ENCODE assay signal across 19 mouse cellular contexts in genomic region chr3:51135581-51135980, GRCm38 (mm10).
DNase-seq lines count a peak whose midpoint lies in the region; ATAC-seq and TF ChIP-seq lines count a peak whose summit lies in the region.
"Had no signal": no experiment of that assay in that cellular context is flagged by ENCODE, and none has a peak within 500 bp of the region (broad histone marks: within the 10 kb centered on the region; RNA-seq: fewer than 3 reads in every experiment).

No protein-coding gene starts in this region.

- no peaks in the 10 kb centered on the region for H3K4me1 ChIP-seq in midbrain, embryonic 14.5 days (ENCODE audit: control insufficient read depth, insufficient read depth, low read length)
- no peaks in the 10 kb centered on the region for H3K4me1 ChIP-seq in midbrain, postnatal 0 days (ENCODE audit: insufficient read depth, low read length)
- no peaks in the 10 kb centered on the region; the same call in 1 of the 2 replicates for H3K4me1 ChIP-seq in testis, adult 2 months (ENCODE audit: control insufficient read depth, insufficient read depth, low read length)
- H3K4me1 ChIP-seq: heart, embryonic 13.5 days had no signal

- H3K4me2 ChIP-seq in midbrain, embryonic 14.5 days (ENCODE audit: low read length), result no peak overlapping the region
- no peak overlapping the region for H3K4me2 ChIP-seq in midbrain, postnatal 0 days (ENCODE audit: low read depth, low read length, poor library complexity, severe bottlenecking)
- H3K4me2 ChIP-seq: heart, embryonic 13.5 days; hindbrain, embryonic 15.5 days had no signal

- no peaks in the 10 kb centered on the region for H3K36me3 ChIP-seq in midbrain, embryonic 14.5 days (ENCODE audit: control insufficient read depth, insufficient read depth, low read length)
- H3K36me3 ChIP-seq in midbrain, postnatal 0 days (ENCODE audit: insufficient read depth, low read length), result no peaks in the 10 kb centered on the region
- H3K36me3 ChIP-seq in testis, adult 2 months (ENCODE audit: control insufficient read depth, insufficient read depth, low read length), result no peaks in the 10 kb centered on the region
- H3K36me3 ChIP-seq: heart, embryonic 13.5 days; hindbrain, embryonic 15.5 days had no signal

- DNase-seq in adrenal gland, adult 8-10 months, result peak; percentile 19
- no peak for DNase-seq in adrenal gland, adult 18-20 months (ENCODE audit: low spot score in 2 of 2)
- DNase-seq in midbrain, embryonic 14.5 days, result no peak
- DNase-seq in midbrain, postnatal 0 days (ENCODE audit: low spot score), result no peak
- no peak for DNase-seq in testis, postnatal 10 days (ENCODE audit: low spot score)
- DNase-seq in spleen, adult 18-20 months, result no peak
- DNase-seq: cerebellum, adult 11-12 months; cerebellum, adult 9-10 months; cerebellum, postnatal 25 days; gastrocnemius, postnatal 36 days; heart, adult 11 months; heart, postnatal 36 days had no signal

- ATAC-seq in midbrain, embryonic 14.5 days (ENCODE audit: low FRiP score, low TSS enrichment), result no peak
- ATAC-seq in midbrain, postnatal 0 days (ENCODE audit: low FRiP score), result no peak
- ATAC-seq: activated CD4-positive, CD25-positive, alpha-beta regulatory T cell, adult 4 months; forebrain, embryonic 14.5 days; Patski had no signal

- no peak overlapping the region for H3K9ac ChIP-seq in midbrain, embryonic 14.5 days (replicated peaks; ENCODE audit: low read length)
- H3K9ac ChIP-seq in midbrain, postnatal 0 days (replicated peaks; ENCODE audit: low read length, poor library complexity, severe bottlenecking), result no peak overlapping the region
- H3K9ac ChIP-seq: heart, embryonic 13.5 days; hindbrain, embryonic 15.5 days had no signal

- no peak for TF ChIP-seq CTCF in midbrain, postnatal 0 days (IDR thresholded peaks at IDR 0.05)
- no peak for TF ChIP-seq CTCF in testis, adult 2 months (IDR thresholded peaks at IDR 0.05; ENCODE audit: control insufficient read depth, insufficient read depth, insufficient replicate concordance, low read depth, low read length)

- TF ChIP-seq POLR2A in testis, adult 2 months (IDR thresholded peaks at IDR 0.05; ENCODE audit: control insufficient read depth, low read depth, low read length), result no peak

- H3K27me3 ChIP-seq in midbrain, embryonic 14.5 days (ENCODE audit: control insufficient read depth, insufficient read depth, low read length), result no peaks in the 10 kb centered on the region
- H3K27me3 ChIP-seq in midbrain, postnatal 0 days (ENCODE audit: insufficient read depth, low read length), result no peaks in the 10 kb centered on the region
- H3K27me3 ChIP-seq in testis, adult 2 months (ENCODE audit: control insufficient read depth, insufficient read depth, low read length), result no peaks in the 10 kb centered on the region
- H3K27me3 ChIP-seq: CH12.LX; heart, embryonic 13.5 days; hindbrain, embryonic 15.5 days; Patski had no signal

- no peak overlapping the region for H3K4me3 ChIP-seq in midbrain, embryonic 14.5 days (replicated peaks; ENCODE audit: low read depth, low read length)
- H3K4me3 ChIP-seq in midbrain, postnatal 0 days (ENCODE audit: low read depth, low read length), result no peak overlapping the region
- no peak overlapping the region for H3K4me3 ChIP-seq in testis, adult 2 months (ENCODE audit: control insufficient read depth, low read depth, low read length)
- H3K4me3 ChIP-seq: heart, embryonic 13.5 days; hindbrain, embryonic 15.5 days had no signal

- 0 out of 2 replicates have a peak overlapping the region, but pooled peaks have one; percentile 45 for H3K27ac ChIP-seq in midbrain, embryonic 14.5 days (replicated peaks; ENCODE audit: low read depth, low read length)
- no peak overlapping the region for H3K27ac ChIP-seq in midbrain, postnatal 0 days (ENCODE audit: low read depth, low read length)
- H3K27ac ChIP-seq in testis, adult 2 months (ENCODE audit: control insufficient read depth, insufficient read depth, low read depth, low read length), result peak overlapping the region; percentile 59
- H3K27ac ChIP-seq: heart, embryonic 13.5 days; hindbrain, embryonic 15.5 days had no signal

- H3K9me3 ChIP-seq in midbrain, embryonic 14.5 days (ENCODE audit: control insufficient read depth, low read length), result no peaks in the 10 kb centered on the region
- H3K9me3 ChIP-seq in midbrain, postnatal 0 days (ENCODE audit: low read length), result no peaks in the 10 kb centered on the region
- H3K9me3 ChIP-seq: heart, embryonic 13.5 days; hindbrain, embryonic 15.5 days had no signal

- WGBS in midbrain, embryonic 14.5 days, result 53% methylated on average over 5 of the region's 5 CpGs
- 38% methylated on average over 5 of the region's 5 CpGs for WGBS in midbrain, postnatal 0 days
